Mouse (Mus musculus) mouse embryonic stem cell (cell line): ENCODE results near the gene Gm266.

Experiments
- in situ Hi-C, 2 experiments: fragments of 300-500 bp; cut with MboI; formaldehyde crosslinking; loops; 1 replicate in 1 of 2; 3 replicates in 1 of 2; pipeline ENCODE4 v1.14.3; 2019 to 2020; ENCODE audit warnings: low sequenced_read_pairs in 2 of 2, low pct_unique_long_range_greater_than_20kb in 1 of 2, mixed read lengths in 1 of 2; ENCODE audit not compliant: unreplicated experiment in 1 of 2

Gm266 gene

DNA sequence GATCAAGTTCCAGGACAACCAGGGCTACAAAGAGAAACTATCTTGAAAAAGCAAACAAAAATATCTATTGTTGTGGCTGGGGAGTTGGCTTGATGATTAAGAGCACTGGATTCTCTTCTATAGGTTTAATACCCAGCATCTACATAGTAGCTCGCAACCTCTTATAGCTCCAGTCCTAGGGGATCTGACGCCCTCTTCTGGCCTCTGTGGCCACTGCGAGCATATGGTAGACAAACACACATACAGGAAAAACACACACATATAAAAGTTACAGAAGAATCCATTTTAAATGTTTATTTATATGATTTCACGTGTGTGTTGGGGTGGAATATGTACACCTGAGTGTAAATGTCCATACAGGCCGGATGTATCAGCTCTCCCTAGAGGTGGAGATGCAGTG, 21.4 kb upstream of the Gm266 start:
- in situ Hi-C loops, result no loop called here

DNA sequence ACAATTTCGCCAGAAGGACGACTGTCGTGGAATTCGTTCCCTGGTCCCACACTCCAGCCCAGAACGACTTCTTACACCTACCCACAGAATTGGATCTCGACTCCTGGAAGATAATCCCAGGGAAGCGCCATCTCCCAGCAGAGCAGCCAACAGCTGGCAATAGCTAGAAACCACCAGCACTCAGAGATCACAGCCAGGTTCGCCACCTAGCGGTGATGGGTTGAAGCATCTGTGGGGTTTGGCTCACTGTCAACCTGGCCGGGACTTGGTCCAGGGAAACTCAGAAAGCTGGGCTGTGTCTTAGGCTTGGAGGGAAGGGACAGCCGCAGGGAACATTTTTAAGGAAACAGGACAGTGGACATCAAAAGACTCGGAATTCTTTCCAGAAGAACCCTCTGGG, 19.3 kb upstream of the Gm266 start:
- in situ Hi-C loops, result no loop called here

DNA sequence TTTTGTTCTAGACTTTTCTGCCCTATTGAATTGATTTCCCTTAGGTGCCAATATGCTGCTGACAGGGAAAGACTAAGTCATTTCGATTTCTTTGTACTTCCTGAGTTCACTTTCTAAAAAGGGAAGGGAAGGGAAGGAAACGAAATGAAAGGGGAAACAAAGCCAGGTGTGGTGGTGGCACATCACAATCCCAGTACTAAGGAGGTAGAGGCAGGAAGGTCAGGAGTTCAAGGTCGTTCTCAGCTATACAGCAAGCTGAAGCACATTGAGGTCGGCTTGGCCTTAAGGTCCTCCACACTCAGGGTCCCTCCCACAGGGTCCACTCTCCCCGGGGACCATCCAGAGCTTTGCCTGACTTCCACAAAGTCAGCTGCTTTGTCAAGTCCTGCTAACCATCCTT, 17.9 kb upstream of the Gm266 start:
- in situ Hi-C loops, result no loop called here

DNA sequence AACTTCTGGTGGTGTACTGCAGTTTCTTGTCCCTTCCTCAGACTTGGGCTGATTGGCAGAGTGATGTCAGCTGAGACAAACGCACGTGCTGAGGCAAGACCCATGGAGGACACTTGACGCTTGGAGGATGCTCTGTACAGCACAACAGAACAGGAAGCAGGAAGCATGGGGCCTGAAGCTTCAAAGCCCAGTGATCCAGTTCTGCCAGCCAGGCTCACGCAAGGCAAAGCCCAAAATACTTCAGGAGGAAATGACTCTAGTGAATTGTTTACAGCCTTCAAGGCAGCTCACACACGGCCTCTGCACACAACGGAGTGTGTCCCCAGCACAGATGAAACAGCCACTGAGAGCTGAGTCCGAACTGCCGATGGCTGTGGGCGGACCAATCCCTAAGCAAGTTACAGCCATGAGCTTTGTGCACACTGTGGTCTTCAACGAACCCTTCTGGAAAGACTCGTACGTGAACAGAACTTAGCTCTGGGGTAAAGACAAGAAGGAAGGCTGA, 17.5 kb upstream of the Gm266 start:
- in situ Hi-C loops, result no loop called here

DNA sequence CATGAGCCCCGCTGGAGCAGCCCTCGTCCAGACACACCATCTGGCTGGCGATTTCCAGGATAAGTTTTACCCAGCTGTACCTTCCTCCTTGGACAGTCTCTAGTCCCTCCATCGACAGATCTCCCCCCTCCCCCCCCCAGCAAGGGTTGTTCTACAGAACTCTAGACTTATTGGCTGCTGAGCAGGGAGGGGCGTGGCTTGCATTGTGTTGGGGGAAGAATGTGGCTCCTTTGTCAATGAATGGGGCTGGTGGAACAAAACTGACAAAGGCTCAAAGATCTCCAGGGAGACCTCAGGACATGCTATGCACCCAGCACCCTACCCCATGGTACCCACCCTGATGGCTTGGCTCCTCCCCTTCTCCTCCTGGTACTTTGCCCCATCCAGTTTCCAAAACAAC, 15.1 kb upstream of the Gm266 start:
- in situ Hi-C loops, result no loop called here

DNA sequence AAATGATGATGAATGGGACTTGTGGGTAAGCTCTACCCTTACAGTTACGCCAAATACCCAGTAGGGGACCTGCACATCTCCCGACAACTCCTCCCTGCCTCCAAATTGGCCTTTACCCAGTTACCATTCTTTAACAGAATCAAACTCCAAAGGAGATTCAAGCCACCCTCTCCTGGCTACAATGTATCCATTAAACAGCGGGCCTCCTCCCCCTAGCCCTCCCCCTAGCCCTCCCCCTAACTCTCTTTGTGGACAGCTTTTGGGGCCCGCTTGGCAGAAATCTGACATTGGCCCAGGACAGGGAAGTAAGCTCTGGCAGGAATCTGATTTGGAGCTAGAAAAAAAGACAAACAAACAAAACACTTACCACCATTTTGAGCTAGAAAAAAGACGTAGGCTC, 14.0 kb upstream of the Gm266 start:
- in situ Hi-C loops, result no loop called here

DNA sequence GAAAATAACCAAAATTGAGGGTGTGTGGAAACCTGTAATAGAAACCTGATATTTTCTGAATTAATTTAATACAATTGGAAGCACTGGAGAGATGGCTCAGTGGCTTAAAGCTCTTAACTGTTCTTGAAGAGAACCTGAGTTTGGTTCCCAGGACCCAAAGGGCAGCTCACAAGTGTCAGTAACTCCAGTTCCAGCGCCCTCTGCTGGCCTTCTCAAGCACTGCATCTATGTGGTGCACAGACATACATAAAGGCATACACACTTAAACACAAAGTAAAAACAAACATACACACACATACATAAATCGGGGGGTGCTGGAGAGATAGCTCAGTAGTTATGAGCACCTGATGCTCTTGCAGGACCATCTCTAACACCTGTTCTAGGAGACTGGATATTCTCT, 11.5 kb upstream of the Gm266 start:
- in situ Hi-C loops, result no loop called here

DNA sequence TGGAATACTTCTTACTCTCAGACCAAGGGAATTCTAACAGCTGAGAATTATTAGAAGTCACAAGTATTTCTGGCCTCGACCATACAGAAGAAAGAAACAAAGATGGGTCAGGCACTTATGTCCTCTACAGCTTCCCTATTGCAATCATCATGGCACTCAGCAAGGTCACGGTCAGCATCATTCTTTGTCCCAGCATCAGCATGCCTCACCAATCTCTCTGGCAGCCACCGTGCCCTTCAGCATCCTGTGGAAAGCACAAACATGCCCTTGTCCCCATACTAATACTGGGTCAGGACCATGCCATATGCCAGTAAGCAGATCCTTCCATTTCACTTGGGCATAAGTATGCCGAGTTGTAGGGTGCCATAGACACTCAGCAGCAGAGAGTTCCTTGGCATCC, 9.3 kb upstream of the Gm266 start:
- in situ Hi-C loops, result no loop called here

DNA sequence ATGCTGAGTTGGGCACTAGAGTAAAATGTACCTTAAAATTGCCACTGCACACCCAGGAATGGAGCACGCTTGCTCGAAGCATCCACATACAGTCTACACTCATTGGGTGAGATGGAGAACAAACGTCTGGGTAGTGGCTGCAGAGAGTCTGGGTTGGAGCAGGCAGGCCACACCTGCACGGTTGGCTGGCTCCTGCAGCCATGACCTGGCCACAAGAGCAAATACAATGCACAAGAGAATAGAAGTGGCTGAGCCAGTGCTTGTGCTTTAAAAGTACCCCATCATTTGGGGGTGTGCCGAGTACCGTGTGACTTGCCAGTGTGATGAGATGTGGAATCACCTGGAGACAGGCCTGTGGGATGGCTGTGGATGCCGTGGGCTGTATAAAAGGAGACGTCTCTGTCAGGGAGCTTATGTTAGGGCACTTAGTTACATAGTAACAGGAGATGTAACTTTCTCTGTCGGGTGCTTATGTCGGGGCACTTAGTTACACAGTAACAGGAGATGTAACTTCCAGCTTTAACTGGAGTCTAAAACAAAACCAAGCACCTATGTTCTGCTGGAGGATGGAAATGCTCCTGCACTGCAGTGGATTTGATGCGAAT, 3.7 kb upstream of the Gm266 start:
- in situ Hi-C loops, result loop anchor here in 1 of 2 experiments (5.0 kb wide), 1 partner anchor 62 kb away; no protein-coding TSS in a partner anchor

DNA sequence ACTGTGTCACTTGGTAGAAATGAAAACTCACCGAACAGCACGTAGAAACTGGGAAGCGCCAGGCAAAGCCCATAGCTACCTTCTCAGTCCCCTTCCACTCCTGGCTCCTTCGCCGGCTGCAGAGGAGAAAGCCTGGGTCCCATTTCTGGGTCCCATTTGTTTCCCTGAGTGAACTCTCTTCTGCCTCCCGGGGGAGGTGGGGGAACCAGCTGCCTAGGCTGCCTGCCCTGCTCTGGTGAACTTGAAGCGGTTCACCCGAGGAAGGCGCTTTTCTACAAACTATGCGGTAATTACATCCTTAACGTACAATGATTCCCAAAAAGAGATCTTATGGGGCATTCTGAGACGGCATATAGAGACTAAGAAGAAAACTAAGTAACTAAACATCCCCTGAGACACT, 832 bp upstream of the Gm266 start:
- in situ Hi-C loops, result loop anchor here in 1 of 2 experiments (5.0 kb wide), 1 partner anchor 59 kb away; no protein-coding TSS in a partner anchor

DNA sequence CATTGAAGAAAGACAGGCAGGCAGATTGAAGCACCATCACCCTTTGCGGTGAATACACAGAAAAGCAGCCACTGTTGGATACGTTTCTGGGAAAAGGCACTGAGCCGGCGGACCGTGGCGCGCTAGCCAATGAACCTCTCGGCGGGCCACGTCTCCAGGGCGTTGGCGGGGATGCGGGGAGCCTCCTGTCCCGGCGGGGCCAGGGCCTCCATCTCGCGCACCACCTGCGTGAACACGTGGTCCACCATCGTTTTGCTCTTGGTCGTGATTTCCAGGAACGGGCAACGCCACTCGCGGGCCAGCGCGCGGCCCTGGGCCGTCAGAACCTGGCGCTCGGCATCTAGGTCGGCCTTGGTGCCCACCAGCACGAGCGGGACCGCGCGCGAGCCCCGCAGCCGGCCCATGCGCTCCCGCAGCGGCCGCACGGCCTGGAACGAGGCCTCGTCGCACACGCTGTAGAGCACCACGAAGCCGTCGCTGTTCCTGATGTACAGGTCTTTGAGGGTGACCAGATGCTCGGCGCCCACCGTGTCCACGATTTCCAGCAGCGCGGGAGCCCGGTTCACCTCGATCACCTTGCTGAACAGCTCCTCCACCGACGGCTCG, 474 bp downstream of the Gm266 start:
- in situ Hi-C loops, result loop anchor here in 1 of 2 experiments (5.0 kb wide), 1 partner anchor 58 kb away; no protein-coding TSS in a partner anchor

DNA sequence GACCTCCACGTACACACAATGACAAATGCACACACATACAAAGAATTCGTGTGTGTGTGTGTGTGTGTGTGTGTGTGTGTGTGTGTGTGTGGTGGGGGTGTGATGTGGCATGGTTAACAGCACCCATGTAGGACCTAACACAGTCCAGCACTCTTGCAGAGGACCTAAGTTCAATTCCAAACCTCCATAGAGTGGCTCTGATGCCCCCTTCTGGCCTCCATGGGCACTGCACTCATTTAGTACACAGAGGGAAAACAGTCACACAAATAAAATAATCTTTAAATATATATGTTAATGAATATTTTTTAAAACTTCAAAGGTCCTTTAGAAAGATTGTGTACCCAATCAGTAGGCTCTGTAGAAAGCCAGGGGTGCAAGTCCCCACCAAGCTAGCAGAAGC, 5.7 kb downstream of the Gm266 start:
- in situ Hi-C loops, result no loop called here

DNA sequence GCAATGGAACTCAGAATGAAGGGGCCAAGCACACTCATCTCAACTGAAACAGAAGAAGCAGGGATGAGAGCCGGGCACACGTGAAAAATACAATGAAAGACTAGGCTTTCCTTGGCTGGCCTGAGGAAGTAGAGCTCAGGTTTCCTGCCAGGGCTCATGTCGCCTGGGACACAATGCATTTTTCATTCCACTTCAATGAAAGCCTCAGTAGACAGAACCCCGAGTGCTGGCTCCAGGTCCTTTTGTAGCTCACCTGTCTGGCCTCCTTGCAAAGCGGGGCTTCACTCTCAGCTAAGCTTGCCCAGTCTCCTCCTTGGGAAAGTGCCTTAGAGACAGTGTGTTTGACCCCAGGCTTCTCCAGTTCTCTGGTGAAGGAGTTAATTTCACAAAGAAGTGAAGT, 6.7 kb downstream of the Gm266 start:
- in situ Hi-C loops, result no loop called here

DNA sequence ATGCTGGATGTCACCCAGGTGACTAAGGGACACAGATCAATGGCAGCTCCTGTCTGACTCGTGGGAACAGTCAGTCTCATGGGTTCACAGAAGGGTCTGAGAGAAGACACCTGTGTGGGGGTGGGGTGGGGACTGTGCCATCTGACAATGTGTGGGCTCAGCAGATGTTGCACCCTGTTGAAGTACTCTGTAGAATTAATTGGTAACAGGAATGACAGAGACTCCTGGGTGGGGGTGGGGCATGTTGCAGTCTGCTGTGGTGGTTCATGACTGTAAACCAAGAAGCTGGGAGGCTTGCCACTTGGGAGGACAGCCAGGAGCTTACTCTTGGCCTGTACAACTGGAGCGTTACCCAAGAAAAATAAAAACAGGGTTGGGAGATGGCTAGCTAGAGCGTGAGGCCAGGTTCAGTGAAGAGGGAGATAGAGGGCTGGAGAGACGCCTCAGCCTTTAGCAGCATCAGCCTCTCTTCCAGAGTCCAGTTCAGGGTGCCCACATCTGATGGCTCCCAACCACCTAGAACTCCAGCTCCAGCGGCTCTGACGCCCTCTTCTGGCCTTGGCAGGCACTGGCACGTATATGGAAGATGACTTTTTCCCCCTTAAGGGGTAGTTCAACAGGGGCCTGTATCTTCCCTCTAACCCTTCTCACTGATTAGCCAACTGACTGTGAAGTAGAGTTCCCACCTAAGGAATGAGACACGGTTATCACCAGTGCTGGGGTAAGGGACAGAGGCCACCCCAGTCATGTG, 10.6 kb downstream of the Gm266 start:
- in situ Hi-C loops, result no loop called here

DNA sequence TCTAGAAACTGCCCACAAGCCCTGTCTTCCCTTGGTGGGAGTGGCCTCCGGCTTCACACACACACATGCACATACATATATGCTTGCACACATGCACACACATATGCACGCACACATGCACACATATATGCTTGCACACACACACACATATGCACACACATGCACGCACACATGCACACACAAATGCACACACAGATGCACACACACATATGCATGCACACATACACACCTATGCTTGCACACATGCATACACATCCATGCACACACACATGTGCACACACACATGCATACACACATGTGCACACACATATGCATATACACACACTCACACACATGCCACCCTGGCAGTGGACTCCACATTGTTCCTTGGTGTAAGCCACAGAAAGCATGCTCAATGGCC, 11.2 kb downstream of the Gm266 start:
- in situ Hi-C loops, result no loop called here

DNA sequence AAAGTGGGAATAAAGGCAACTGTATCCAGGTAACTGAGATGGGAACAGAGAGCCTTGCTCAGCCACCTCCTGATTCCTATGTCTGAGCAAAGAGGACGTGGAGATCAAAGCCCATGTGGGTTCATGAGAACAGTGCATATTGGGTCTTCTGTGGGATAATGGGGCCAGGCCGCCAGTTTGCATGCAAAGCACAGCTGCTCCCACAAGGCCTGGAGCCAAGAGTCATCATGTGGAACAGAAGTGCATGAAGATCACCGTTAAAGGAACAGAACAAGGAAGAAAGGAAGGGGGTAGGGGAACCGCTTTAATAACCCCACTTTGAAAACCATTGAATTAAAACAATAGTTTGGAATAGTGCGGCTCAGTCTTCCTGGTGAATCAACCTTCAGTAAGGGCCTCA, 12.7 kb downstream of the Gm266 start:
- in situ Hi-C loops, result no loop called here

DNA sequence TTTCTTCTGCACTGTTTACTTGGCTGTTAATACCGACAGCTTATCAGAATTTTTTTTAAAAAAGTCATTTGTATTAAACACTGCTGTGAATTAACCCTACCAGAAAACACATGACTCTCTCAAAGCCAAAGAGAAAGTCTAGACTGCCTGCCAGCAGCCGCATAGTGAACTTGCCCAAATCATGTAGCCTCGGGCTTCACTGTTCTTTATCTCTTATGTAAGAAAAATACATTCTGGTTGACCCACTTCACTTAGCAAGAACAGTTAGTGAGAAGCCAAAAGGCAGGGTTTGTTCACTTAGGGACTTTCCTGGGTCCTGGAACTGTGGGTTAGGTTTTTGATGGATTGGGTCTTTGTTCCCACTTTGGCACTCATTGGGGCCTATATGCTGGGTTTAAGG, 13.9 kb downstream of the Gm266 start:
- in situ Hi-C loops, result no loop called here

DNA sequence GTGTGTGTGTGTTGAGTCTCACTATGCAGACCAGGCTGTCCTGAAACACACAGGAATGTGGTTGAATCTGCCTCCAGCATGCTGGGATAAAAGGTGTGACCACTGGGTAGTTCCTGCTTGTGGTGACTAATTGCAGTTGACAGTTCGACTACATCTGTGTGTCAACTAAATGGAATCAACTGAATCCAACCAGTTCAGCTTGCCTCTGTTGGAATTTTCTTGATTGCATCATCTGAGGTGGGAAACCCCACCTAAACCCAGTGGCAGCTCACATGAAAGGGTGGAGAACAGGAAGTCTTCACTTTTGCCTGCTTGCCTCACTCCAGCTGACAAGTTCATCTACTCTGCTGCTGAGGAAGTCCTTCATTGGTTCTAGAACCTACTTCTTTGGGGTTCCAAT, 14.5 kb downstream of the Gm266 start:
- in situ Hi-C loops, result no loop called here

DNA sequence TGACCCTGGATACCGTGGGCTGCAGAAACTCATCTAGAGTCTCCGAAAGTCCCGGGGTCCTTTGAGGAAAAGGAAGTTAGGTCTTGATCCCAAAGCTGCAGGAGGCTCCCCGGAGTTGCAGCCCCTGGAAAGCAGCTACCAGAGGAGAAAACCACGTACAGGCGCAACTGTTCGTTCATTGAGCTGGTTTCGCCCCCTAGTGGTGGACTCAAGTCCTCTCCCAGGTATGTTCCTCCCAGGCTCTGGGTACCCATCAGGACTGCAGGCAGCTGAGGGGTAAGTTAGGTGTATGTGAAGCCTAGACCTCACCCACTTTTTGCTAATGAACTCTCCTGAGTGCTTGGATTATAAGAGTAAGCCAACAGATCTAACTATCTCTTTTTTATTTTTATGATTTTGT, 16.1 kb downstream of the Gm266 start:
- in situ Hi-C loops, result no loop called here

DNA sequence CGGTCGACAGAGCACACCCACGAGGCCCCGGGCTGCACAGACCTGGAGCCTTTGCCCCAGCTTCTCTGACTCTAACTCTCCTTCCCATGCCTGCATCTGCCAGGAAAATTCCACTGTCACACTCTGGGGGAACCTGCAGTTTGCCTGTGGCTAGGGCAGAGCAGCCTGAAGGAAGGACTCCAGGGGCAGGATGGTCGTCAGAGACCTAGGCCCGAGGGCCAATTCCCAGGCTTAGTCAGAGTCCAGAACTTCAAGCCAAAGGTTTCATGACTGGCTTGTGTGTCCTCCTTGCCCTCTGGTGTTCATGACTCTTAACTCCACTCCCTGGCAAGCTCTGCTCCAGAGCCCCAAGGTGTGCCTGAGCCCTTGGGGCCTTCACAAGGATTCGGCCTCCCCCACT, 17.4 kb downstream of the Gm266 start:
- in situ Hi-C loops, result no loop called here
